Mouse (Mus musculus) liver, adult 2 months (tissue): Measurements from ENCODE around the gene Incenp.

ENCODE experiments used
- CTCF ChIP-seq: fragments of 200-500 bp; IDR thresholded peaks from 2 replicates; pipeline ENCODE4 v1.5.1; 2011; ENCODE audit warnings: low read depth, low read length, control low read depth
- POLR2A ChIP-seq: fragments of 200-500 bp; IDR thresholded peaks from 2 replicates; pipeline ENCODE4 v1.6.1; 2011; ENCODE audit warnings: low read length, control low read depth; ENCODE audit not compliant: insufficient read depth; ENCODE audit errors: extremely low read depth

- TF ChIP-seq CTCF (no peak), POLR2A (no peak)
Observed at GRCm38 (mm10) chr19:9938824-9939303, 39.5 kb upstream of the Incenp start.
